Mouse (Mus musculus) heart, embryonic 15.5 days (tissue): ENCODE data around the gene Ssbp3. TPM values are rescaled to one million over a fixed set of nuclear protein-coding genes. Genes with fewer than 3 reads are reported as not detected.

Source experiments
- ATAC-seq: fragments of 200-750 bp; cut with Nextera tagmentation; replicated peaks from 2 replicates; pipeline ENCODE4 v1.8.0; 2017; ENCODE audit warnings: low read depth, moderate TSS enrichment; ENCODE audit not compliant: insufficient number of reproducible peaks, insufficient read depth, low FRiP score
- H3K27ac ChIP-seq: fragments of 300-500 bp; sonication (generic); 2 replicates; pipeline ENCODE4 v1.5.1; 2015; ENCODE audit warnings: mild to moderate bottlenecking, inconsistent platforms
- H3K27me3 ChIP-seq: fragments of 300-500 bp; sonication (generic); 2 replicates; pipeline ENCODE4 v1.6.1; 2015; ENCODE audit warnings: inconsistent platforms
- H3K36me3 ChIP-seq: fragments of 300-500 bp; sonication (generic); 2 replicates; pipeline ENCODE4 v1.6.1; 2015; ENCODE audit warnings: mild to moderate bottlenecking, inconsistent platforms
- H3K4me1 ChIP-seq: fragments of 300-500 bp; sonication (generic); replicated peaks from 2 replicates; pipeline ENCODE4 v1.6.1; 2015; ENCODE audit warnings: inconsistent platforms
- H3K4me2 ChIP-seq: fragments of 300-500 bp; sonication (generic); 2 replicates; pipeline ENCODE4 v1.6.1; 2015; ENCODE audit warnings: inconsistent platforms, mild to moderate bottlenecking, moderate library complexity
- H3K4me3 ChIP-seq: fragments of 300-500 bp; sonication (generic); 2 replicates; pipeline ENCODE4 v1.5.1; 2015; ENCODE audit warnings: mild to moderate bottlenecking, inconsistent platforms
- H3K9ac ChIP-seq: fragments of 300-500 bp; sonication (generic); 2 replicates; pipeline ENCODE4 v1.6.1; 2015; ENCODE audit warnings: mild to moderate bottlenecking, inconsistent platforms
- H3K9me3 ChIP-seq: fragments of 300-500 bp; sonication (generic); replicated peaks from 2 replicates; pipeline ENCODE4 v1.6.1; 2016; ENCODE audit warnings: inconsistent platforms
- WGBS: fragments of 180-500 bp; shearing (Covaris S2); methylation state at CpG from one replicate; pipeline ENCODE4 v1.1.7; 2015; ENCODE audit warnings: mixed read lengths; 5-methylcytosine and 5-hydroxymethylcytosine counted together
- polyA plus RNA-seq: library from polyadenylated mRNA; unstranded; fragments of >200 nt; fragmentation: Nextera tagmentation; extraction: Ambion mirVana; gene quantifications from 2 replicates; pipeline ENCODE4 v1.2.1, GENCODE M21; 2015

Gene Ssbp3
- polyA plus RNA-seq, result 53.3 and 69.1 TPM in 2 replicates

GRCm38 (mm10) chr4:106910201-106911172, at the start of gene Ssbp3:
Gene Ssbp3 (plus strand): TSS chr4:106910701.
- ATAC-seq, result peak; percentile 24
- H3K9me3 ChIP-seq, result no peaks in the 10 kb centered on the region
- peak within 1 kb of the TSS; percentile 89 for H3K4me2 ChIP-seq
- peaks cover 58% of the 10 kb centered on the region for H3K4me1 ChIP-seq
- peak within 1 kb of the TSS; percentile 95 for H3K9ac ChIP-seq
- H3K4me3 ChIP-seq, result peak within 1 kb of the TSS; percentile 97
- WGBS, result under 1% methylated on average over 51 of the region's 51 CpGs
- H3K27me3 ChIP-seq, result no peaks in the 10 kb centered on the region
- H3K27ac ChIP-seq, result peak within 1 kb of the TSS; percentile 98
- H3K36me3 ChIP-seq, result no peaks in the 10 kb centered on the region; the same call in 1 of the 2 replicates

- Histone ChIP-seq H3K4me1 (peaks cover 42% of the 10 kb centered on the region), H3K27ac (peak overlapping the region; percentile 52), H3K9me3 (no peaks in the 10 kb centered on the region), H3K27me3 (no peaks in the 10 kb centered on the region), H3K4me3 (no peak overlapping the region), H3K9ac (no peak overlapping the region), H3K4me2 (no peak overlapping the region), H3K36me3 (no peaks in the 10 kb centered on the region)
- no peak for ATAC-seq
- 46% methylated on average over 8 of the region's 8 CpGs for whole genome bisulfite sequencing
Measured at GRCm38 (mm10) chr4:106861871-106862270, 48.6 kb upstream of the Ssbp3 start.

DNA sequence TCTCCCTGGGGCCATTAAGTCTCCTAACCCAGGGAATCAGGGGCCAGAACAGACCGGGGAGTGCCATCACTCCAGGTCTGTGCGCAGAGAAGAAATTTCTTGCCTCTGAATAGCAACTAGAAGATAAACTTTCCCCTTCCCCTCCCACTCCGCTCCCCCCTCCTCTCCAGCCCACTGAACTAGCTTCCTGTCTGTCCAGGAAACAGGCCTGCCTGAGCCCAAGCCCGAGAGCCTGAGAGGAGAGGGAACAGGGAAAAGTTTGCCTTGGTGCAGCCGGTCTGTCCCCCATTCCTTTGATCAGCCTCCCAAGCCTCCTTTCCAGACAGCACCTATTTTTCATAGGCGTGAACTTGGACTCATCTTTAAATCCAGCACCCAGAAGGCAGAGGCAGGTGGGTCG, 48.2 kb upstream of the Ssbp3 start:
- no peak overlapping the region for H3K4me3 ChIP-seq
- no peak for ATAC-seq
- no peaks in the 10 kb centered on the region for H3K36me3 ChIP-seq
- no peak overlapping the region for H3K9ac ChIP-seq
- peaks cover 46% of the 10 kb centered on the region for H3K4me1 ChIP-seq
- no peaks in the 10 kb centered on the region for H3K27me3 ChIP-seq
- H3K9me3 ChIP-seq, result no peaks in the 10 kb centered on the region
- WGBS, result 25% methylated on average over 7 of the region's 7 CpGs
- no peak overlapping the region for H3K4me2 ChIP-seq
- H3K27ac ChIP-seq, result peak overlapping the region; percentile 52

GRCm38 (mm10) chr4:106862767-106863370, 47.6 kb upstream of the Ssbp3 start:
- peaks cover 46% of the 10 kb centered on the region for H3K4me1 ChIP-seq
- no peak overlapping the region for H3K4me2 ChIP-seq
- 56% methylated on average over 3 of the region's 3 CpGs for WGBS
- no peaks in the 10 kb centered on the region for H3K27me3 ChIP-seq
- H3K4me3 ChIP-seq, result no peak overlapping the region
- H3K9ac ChIP-seq, result no peak overlapping the region
- no peaks in the 10 kb centered on the region for H3K9me3 ChIP-seq
- no peak for ATAC-seq
- H3K27ac ChIP-seq, result peak overlapping the region; percentile 52; the same call in 1 of the 2 replicates
- no peaks in the 10 kb centered on the region for H3K36me3 ChIP-seq

DNA sequence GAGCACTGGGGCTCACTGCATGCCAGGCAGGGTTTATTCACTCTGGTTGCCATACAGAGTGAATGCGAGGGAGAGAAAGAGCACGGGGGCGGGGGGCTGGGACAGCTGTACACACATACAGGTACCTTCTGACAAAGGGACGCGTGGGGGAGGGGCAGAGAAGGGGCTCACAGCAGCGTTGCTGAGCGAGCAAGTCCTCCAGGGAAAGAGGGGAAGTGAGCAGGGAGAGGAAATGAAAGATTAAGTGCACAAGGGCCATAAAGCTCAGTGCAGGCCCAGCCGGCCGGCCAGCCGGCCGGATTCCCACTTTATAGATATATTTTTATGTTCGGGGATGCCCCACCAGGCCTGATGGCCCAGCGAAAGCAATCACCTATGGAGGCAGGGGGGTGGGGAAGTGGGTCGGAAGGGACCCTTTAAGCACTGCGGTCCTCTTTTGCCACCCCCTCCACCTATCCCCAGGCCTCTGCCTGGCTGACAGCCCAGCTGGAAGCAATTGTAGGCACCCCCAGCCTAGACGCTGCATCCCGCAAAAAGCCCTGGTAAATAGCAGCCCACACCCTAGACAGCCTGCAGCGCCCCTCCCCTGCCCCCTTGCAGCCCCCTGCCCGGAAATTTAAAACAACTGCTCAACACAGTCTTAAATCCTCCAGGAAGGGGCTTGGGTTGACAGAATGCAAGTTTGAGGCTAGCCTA, 44.9 kb upstream of the Ssbp3 start:
- Histone ChIP-seq H3K36me3 (no peaks in the 10 kb centered on the region), H3K27me3 (no peaks in the 10 kb centered on the region), H3K4me3 (no peak overlapping the region), H3K9me3 (no peaks in the 10 kb centered on the region), H3K9ac (peak overlapping the region; percentile 27; the same call in 1 of the 2 replicates), H3K27ac (peak overlapping the region; percentile 41), H3K4me1 (peaks cover 48% of the 10 kb centered on the region), H3K4me2 (no peak overlapping the region)
- no peak for ATAC-seq
- 23% methylated on average over 19 of the region's 19 CpGs for WGBS

DNA sequence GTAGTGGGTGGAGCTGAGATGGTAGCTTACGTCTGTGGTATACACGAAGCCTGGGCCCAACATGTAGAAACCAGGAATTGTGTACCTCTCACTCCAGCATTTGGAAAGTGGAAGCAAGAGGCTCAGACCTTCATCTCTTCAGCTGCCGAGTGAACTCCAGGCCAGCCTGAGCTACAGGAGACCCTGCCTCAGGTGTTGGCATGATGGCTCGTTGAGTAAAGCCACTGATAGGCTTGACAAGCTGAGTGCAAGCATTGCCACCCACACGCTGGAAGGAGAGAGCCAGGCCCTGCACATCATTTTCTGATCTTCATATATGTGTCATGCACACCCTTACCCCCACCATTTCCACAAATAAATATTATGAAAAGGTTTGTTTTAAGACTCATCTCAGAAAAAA, 44.1 kb upstream of the Ssbp3 start:
- WGBS, result 59% methylated on average over 5 of the region's 5 CpGs
- Histone ChIP-seq H3K4me2 (no peak overlapping the region), H3K9me3 (no peaks in the 10 kb centered on the region), H3K27me3 (no peaks in the 10 kb centered on the region), H3K4me1 (peaks cover 48% of the 10 kb centered on the region), H3K4me3 (no peak overlapping the region), H3K9ac (no peak overlapping the region), H3K27ac (0 out of 2 replicates have a peak overlapping the region, but pooled peaks have one; percentile 20), H3K36me3 (no peaks in the 10 kb centered on the region)
- no peak for ATAC-seq

GRCm38 (mm10) chr4:106866845-106867244, 43.7 kb upstream of the Ssbp3 start:
- Histone ChIP-seq H3K4me3 (no peak overlapping the region), H3K9me3 (no peaks in the 10 kb centered on the region), H3K9ac (no peak overlapping the region), H3K27ac (peak overlapping the region; percentile 20; the same call in 1 of the 2 replicates), H3K27me3 (no peaks in the 10 kb centered on the region), H3K36me3 (no peaks in the 10 kb centered on the region), H3K4me1 (peaks cover 45% of the 10 kb centered on the region), H3K4me2 (no peak overlapping the region)
- peak; percentile 48 for ATAC-seq
- 7% methylated on average over 7 of the region's 7 CpGs for WGBS

GRCm38 (mm10) chr4:106868737-106869438, 41.6 kb upstream of the Ssbp3 start:
- Histone ChIP-seq H3K4me3 (no peak overlapping the region), H3K36me3 (no peaks in the 10 kb centered on the region), H3K9ac (no peak overlapping the region), H3K4me1 (peaks cover 38% of the 10 kb centered on the region), H3K27ac (peak overlapping the region; percentile 56), H3K27me3 (no peaks in the 10 kb centered on the region), H3K9me3 (no peaks in the 10 kb centered on the region), H3K4me2 (peak overlapping the region; percentile 12; the same call in 1 of the 2 replicates)
- 19% methylated on average over 12 of the region's 12 CpGs for WGBS
- peak; percentile 58 for ATAC-seq

DNA sequence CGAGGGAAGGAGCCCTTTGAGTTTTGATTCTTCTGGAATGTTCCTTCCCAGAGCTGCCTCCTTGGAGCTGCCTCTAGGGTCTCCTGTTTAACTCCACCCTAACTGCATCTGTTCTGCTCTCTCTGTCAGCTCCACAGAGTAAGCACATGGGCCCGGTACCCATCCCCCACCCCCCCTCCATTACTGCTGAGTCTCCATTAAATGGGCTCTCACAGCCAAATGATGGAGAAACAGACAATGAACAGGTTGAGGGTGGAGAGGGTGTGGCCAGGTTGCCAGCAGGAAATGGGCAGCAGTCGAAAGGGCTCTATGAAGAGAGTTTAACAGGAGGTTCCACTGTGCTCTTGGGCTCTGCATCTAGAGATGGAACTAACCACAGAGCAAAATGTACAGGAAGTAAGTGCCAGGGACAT, 41.0 kb upstream of the Ssbp3 start:
- no peak overlapping the region for H3K4me3 ChIP-seq
- H3K27ac ChIP-seq, result peak overlapping the region; percentile 56
- H3K4me2 ChIP-seq, result no peak overlapping the region
- H3K9me3 ChIP-seq, result no peaks in the 10 kb centered on the region
- no peak overlapping the region for H3K9ac ChIP-seq
- no peak for ATAC-seq
- H3K4me1 ChIP-seq, result peaks cover 38% of the 10 kb centered on the region
- no peaks in the 10 kb centered on the region for H3K36me3 ChIP-seq
- H3K27me3 ChIP-seq, result no peaks in the 10 kb centered on the region
- WGBS, result 41% methylated on average over 3 of the region's 3 CpGs

- peaks cover 34% of the 10 kb centered on the region for H3K4me1 ChIP-seq
- no peaks in the 10 kb centered on the region for H3K36me3 ChIP-seq
- H3K27ac ChIP-seq, result no peak overlapping the region
- H3K4me3 ChIP-seq, result no peak overlapping the region
- ATAC-seq, result no peak
- no peak overlapping the region for H3K4me2 ChIP-seq
- H3K27me3 ChIP-seq, result no peaks in the 10 kb centered on the region
- H3K9ac ChIP-seq, result no peak overlapping the region
- H3K9me3 ChIP-seq, result no peaks in the 10 kb centered on the region
- WGBS, result 47% methylated on average over 2 of the region's 2 CpGs
Measured at GRCm38 (mm10) chr4:106870556-106870955, 39.9 kb upstream of the Ssbp3 start.
